Mouse (Mus musculus): Measurements from ENCODE around the gene Litaf. TPM values are rescaled to one million over a fixed set of nuclear protein-coding genes. Genes with fewer than 3 reads are reported as not detected.

Litaf gene
- total RNA-seq, 2 experiments from 2014 or later = 10.0 to 10.1 TPM

DNA sequence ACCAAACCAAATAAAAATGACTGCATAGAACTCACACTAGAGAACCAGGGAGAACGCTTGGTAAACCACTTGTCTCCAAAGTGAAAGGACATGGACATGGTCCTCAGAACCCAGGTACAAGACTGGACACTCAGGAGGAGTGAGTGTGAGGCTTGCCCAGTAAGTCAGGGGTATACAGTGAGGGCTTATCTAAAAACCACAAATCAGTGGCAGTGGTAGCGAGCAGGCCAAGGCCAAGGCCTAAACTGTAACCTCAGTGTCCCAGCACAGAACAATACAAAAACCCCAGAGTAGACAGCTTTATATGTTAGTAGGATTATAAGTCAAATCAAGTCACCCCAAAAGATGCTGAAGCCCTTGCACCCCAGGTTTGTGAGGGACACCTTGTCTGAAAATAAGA is 154.9 kb downstream of the Litaf start:
- DNase-seq = no peak

DNA sequence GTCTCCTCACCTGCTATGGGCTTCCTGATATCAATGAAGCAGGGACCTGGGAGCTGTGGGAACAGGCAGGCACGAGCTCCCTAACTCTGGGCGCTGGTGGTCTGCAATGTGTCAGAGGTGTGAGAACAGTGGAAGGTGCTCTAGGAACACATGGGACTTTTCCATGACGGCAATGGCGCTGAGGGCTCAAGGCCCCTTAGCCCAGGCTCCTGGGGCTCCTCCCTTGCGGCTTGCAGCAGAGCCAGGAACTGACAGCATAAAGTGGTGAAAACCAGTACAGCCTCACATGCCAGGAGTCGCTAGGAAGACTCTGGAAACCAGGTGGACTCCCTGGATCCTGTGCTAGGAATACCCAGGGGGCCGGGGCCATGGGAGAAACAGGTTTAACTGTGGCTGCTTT is 155.4 kb downstream of the Litaf start:
- no peak for DNase-seq

Small RNA genes lying within 50 kb of the gene (microRNA-seq; reads per million reads assigned to microRNA genes)
- 0 reads per million in 2 experiments for gene Gm26268 (ENCODE audit: borderline replicate concordance in 2 of 2)

Other genes with a start within 250 kb of the Litaf start
- 1 to 10 TPM; 2.8 to 3.5 TPM for gene Rmi2, start 231.1 kb downstream of the Litaf start, total RNA-seq (2021)
- 1 to 10 TPM; 4.2 to 4.4 TPM for gene Snn, start 5.2 kb downstream of the Litaf start, total RNA-seq (2021)
- 10 to 100 TPM in 1 of 2 experiments, 1 to 10 TPM in 1; 8.9 to 10.1 TPM for gene Txndc11, start 68.5 kb upstream of the Litaf start, total RNA-seq (2021)
- 10 to 100 TPM; 18.0 to 18.5 TPM for gene Zc3h7a, start 110.2 kb upstream of the Litaf start, total RNA-seq (2021)
- 10 to 100 TPM; 43.9 to 45.5 TPM for gene Rsl1d1, start 137.2 kb upstream of the Litaf start, total RNA-seq (2021)
- 10 to 100 TPM; 53.6 to 54.2 TPM for gene Gspt1, start 188.2 kb upstream of the Litaf start, total RNA-seq (2021)
- gene Tnfrsf17, start 247.7 kb upstream of the Litaf start, total RNA-seq (2021) = not detected